25 mouse cellular contexts compared by ENCODE assay signal in the genomic region with DNA sequence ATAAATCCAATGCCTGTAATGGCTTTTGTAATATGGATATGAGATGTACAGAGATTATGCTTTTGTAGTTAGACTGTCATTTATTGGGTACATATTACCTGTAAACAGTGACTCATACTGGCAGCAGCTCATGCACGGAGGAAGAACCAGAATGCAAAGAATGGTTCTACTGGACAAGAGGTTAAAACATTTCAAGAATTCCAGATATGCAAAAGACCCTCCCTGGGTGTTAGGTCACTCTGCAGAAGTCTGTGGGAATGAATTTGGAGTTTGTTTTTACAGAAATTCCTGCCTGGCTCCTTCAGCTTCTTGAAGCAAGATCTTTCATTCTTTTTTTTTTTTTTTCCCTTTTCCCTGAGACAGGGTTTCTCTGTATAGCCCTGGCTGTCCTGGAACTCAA.
"Had no signal": no experiment of that assay in that cellular context is flagged by ENCODE, and none has a peak within 500 bp of the region (broad histone marks: within the 10 kb centered on the region; RNA-seq: fewer than 3 reads in every experiment).

No protein-coding gene starts in this region.

- H3K9me3 ChIP-seq: heart, embryonic 10.5 days; heart, embryonic 12.5 days; hindbrain, embryonic 10.5 days; hindbrain, embryonic 12.5 days; intestine, embryonic 15.5 days; limb, embryonic 10.5 days; limb, embryonic 12.5 days had no signal

- H3K4me3 ChIP-seq: gastrocnemius, adult 2 months; heart, embryonic 10.5 days; heart, embryonic 12.5 days; hindbrain, embryonic 10.5 days; hindbrain, embryonic 12.5 days; intestine, embryonic 15.5 days; limb, embryonic 10.5 days; limb, embryonic 12.5 days had no signal

- DNase-seq: gastrocnemius, adult 2 months; gastrocnemius, postnatal 10 days; gastrocnemius, postnatal 25 days; heart, adult 18-20 months; heart, postnatal 10 days; heart, postnatal 4 days; kidney, adult 18-20 months; kidney, adult 8-10 months; kidney, postnatal 10 days; kidney, postnatal 36 days; layer of hippocampus, adult 9-11 months; layer of hippocampus, postnatal 36 days; liver had no signal

- H3K4me1 ChIP-seq: heart, embryonic 10.5 days; hindbrain, embryonic 10.5 days; hindbrain, embryonic 12.5 days; limb, embryonic 10.5 days; limb, embryonic 12.5 days had no signal

- ATAC-seq: hindbrain, embryonic 16.5 days; inflammation-experienced regulatory T-cells, adult 6 months; intestine, embryonic 15.5 days; intestine, postnatal 0 days had no signal

- H3K9ac ChIP-seq: heart, embryonic 12.5 days; hindbrain, embryonic 12.5 days; hindbrain, embryonic 14.5 days; intestine, embryonic 15.5 days; limb, embryonic 12.5 days had no signal

- H3K4me2 ChIP-seq: heart, embryonic 12.5 days; hindbrain, embryonic 12.5 days; hindbrain, embryonic 14.5 days; intestine, embryonic 15.5 days; limb, embryonic 12.5 days; liver, embryonic 11.5 days had no signal

- H3K27me3 ChIP-seq: heart, embryonic 12.5 days; hindbrain, embryonic 12.5 days; intestine, embryonic 15.5 days; limb, embryonic 12.5 days had no signal

- H3K27ac ChIP-seq: gastrocnemius, adult 2 months; heart, embryonic 10.5 days; hindbrain, embryonic 10.5 days; hindbrain, embryonic 12.5 days; hindbrain, embryonic 14.5 days; intestine, embryonic 15.5 days; limb, embryonic 10.5 days; limb, embryonic 12.5 days had no signal

- H3K36me3 ChIP-seq: heart, embryonic 10.5 days; heart, embryonic 12.5 days; hindbrain, embryonic 10.5 days; hindbrain, embryonic 12.5 days; intestine, embryonic 15.5 days; limb, embryonic 10.5 days; limb, embryonic 12.5 days had no signal
